ENCODE assay signal across 8 mouse cellular contexts in the genomic region with DNA sequence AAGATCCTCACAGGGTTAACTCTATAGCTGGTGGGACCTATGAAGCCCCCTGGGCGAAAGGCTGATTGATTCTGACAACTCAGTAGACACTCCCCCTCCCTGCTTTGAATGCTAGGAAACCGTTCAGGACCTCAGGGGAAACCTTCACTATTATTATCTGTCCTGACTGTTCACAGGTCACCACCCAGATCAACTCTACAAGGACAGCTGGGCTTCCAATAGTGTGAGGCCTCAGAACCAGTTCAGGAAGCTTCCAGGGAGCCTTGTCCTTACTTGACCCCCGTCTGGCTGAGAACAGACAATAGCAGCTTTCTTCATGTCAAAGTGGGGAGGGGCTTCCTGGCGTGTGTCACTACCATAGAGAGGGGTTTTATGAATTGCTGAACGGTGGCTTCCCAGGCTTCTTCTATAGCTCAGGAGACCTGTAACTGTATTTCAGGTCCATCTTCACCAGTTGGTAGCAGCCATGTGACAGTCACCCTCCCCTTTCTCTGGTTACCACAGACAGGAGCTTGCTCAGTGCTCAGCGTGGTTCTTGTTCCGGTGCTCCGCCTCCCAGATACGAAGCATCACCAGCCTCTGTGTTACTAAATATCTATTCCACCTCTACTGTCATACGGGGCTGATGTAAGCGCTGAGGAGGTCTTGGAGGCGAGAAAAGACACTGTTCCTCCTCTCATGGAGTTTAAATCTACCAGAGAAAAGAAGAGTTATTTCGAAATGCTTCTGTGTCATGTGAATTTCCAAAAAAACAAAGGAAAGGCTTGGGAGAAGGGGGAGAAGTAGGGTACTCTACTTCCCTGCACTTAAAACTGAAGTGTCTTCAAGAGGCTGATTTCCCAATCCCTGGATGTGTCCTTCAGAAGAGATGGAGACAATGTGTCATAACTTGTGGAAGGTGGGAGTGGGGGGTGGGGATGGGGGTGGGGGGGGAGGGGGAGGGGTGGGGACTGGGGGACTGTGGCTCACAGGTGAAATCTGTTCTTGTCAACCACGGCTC.
DNase-seq lines count a peak whose midpoint lies in the region; ATAC-seq and TF ChIP-seq lines count a peak whose summit lies in the region.

No protein-coding gene starts in this region.

- no peak for ATAC-seq in embryonic facial prominence, embryonic 15.5 days (ENCODE audit: insufficient number of reproducible peaks, low FRiP score, low TSS enrichment, low read depth)

- H3K9me3 ChIP-seq in MEL (replicated peaks; ENCODE audit: insufficient read depth, low read length): no peaks in the 10 kb centered on the region
- H3K9me3 ChIP-seq in embryonic facial prominence, embryonic 15.5 days (replicated peaks): no peaks in the 10 kb centered on the region
- H3K9me3 ChIP-seq in midbrain, embryonic 10.5 days (replicated peaks): no peaks in the 10 kb centered on the region; the same call in 1 of the 2 replicates

- no peaks in the 10 kb centered on the region for H3K27me3 ChIP-seq in MEL (ENCODE audit: control insufficient read depth in 1 of 2, insufficient read depth in 2 of 2, low read length in 2 of 2)
- H3K27me3 ChIP-seq in embryonic facial prominence, embryonic 15.5 days: no peaks in the 10 kb centered on the region
- H3K27me3 ChIP-seq in midbrain, embryonic 10.5 days (ENCODE audit: low read depth, poor library complexity, severe bottlenecking): no peaks in the 10 kb centered on the region
- H3K27me3 ChIP-seq in splenic B cell, adult 2 months (ENCODE audit: control insufficient read depth, insufficient read depth, low read length, poor library complexity, severe bottlenecking): no peaks in the 10 kb centered on the region

- TF ChIP-seq POLR2A in MEL (IDR thresholded peaks at IDR 0.05; ENCODE audit: control insufficient read depth in 1 of 2, insufficient read depth in 1 of 2, low read depth in 1 of 2, low read length in 2 of 2, poor library complexity in 1 of 2): peak; percentile 47 to 63; a peak in 2 of 4 replicates

- H3K4me1 ChIP-seq in MEL (ENCODE audit: control insufficient read depth in 1 of 2, insufficient read depth in 2 of 2, low read length in 2 of 2): peaks cover 0 to 7% of the 10 kb centered on the region in 2 experiments; a peak in 2 of 4 replicates
- H3K4me1 ChIP-seq in embryonic facial prominence, embryonic 15.5 days: peaks cover 20% of the 10 kb centered on the region
- peaks cover 18% of the 10 kb centered on the region for H3K4me1 ChIP-seq in midbrain, embryonic 10.5 days

- TF ChIP-seq EP300 in MEL (IDR thresholded peaks at IDR 0.05; ENCODE audit: low read depth in 1 of 2, low read length in 2 of 2): peak; percentile 6 to 21; a peak in 1 of 4 replicates

- H3K4me2 ChIP-seq in embryonic facial prominence, embryonic 15.5 days (replicated peaks): peak overlapping the region; percentile 43

- peak overlapping the region; percentile 54 for H3K27ac ChIP-seq in MEL (ENCODE audit: control insufficient read depth, low read depth, low read length)
- no peak overlapping the region for H3K27ac ChIP-seq in embryonic facial prominence, embryonic 15.5 days (replicated peaks)
- H3K27ac ChIP-seq in left cerebral cortex, adult 2 months: 0 out of 2 replicates have a peak overlapping the region, but pooled peaks have one; percentile 3
- H3K27ac ChIP-seq in midbrain, embryonic 10.5 days (replicated peaks): peak overlapping the region; percentile 24

- intact Hi-C loops in heart, postnatal 36 days (cut with DNase I): loop anchor here (2.0 kb wide), 1 partner anchor 15 kb away; no protein-coding TSS in a partner anchor
- intact Hi-C loops in left cerebral cortex, adult 2 months (cut with DNase I): no loop called here

- no peak for TF ChIP-seq RAD21 in MEL (IDR thresholded peaks at IDR 0.05; ENCODE audit: low read depth, low read length)

- H3K9ac ChIP-seq in MEL (ENCODE audit: control insufficient read depth, low read depth, low read length, poor library complexity, severe bottlenecking): peak overlapping the region; percentile 65
- H3K9ac ChIP-seq in embryonic facial prominence, embryonic 15.5 days: no peak overlapping the region

- no peak for TF ChIP-seq CTCF in MEL (IDR thresholded peaks at IDR 0.05 in 2 of 3, conservative IDR thresholded peaks at IDR 0.05 in 1 of 3; ENCODE audit: control insufficient read depth in 1 of 3, insufficient read depth in 1 of 3, low read depth in 2 of 3, low read length in 3 of 3, poor library complexity in 1 of 3, severe bottlenecking in 1 of 3)
- no peak for TF ChIP-seq CTCF in left cerebral cortex, adult 2 months (IDR thresholded peaks at IDR 0.05)

- no peaks in the 10 kb centered on the region for H3K79me2 ChIP-seq in MEL (ENCODE audit: control insufficient read depth, insufficient read depth, low read length, poor library complexity)

- DNase-seq in 416B (ENCODE audit: low read depth) (peak; percentile 91), MEL (ENCODE audit: low read depth, low spot score) (peak; percentile 84)
- DNase-seq in heart, postnatal 36 days: peak; percentile 51 to 54
- peak; percentile 24 to 31 for DNase-seq in left cerebral cortex, adult 2 months (ENCODE audit: extremely low spot score in 1 of 2, low spot score in 2 of 2)
- peak; percentile 31 for DNase-seq in midbrain, embryonic 10.5 days (ENCODE audit: low spot score)
- DNase-seq in splenic B cell, adult 2 months (ENCODE audit: low read depth, low spot score): peak; percentile 75
- DNase-seq in urinary bladder, adult 18-20 months (ENCODE audit: low spot score in 2 of 2): no peak

- 21% methylated on average over 14 of the region's 14 CpGs for WGBS in embryonic facial prominence, embryonic 15.5 days
- 38% methylated on average over 14 of the region's 14 CpGs for WGBS in midbrain, embryonic 10.5 days

- peak overlapping the region; percentile 51 to 62 for H3K4me3 ChIP-seq in MEL (ENCODE audit: control insufficient read depth in 1 of 2, insufficient read depth in 1 of 2, low read depth in 2 of 2, low read length in 2 of 2)
- no peak overlapping the region for H3K4me3 ChIP-seq in embryonic facial prominence, embryonic 15.5 days (replicated peaks)
- peak overlapping the region; percentile 21 for H3K4me3 ChIP-seq in left cerebral cortex, adult 2 months
- peak overlapping the region; percentile 23; the same call in 1 of the 2 replicates for H3K4me3 ChIP-seq in midbrain, embryonic 10.5 days

- no peaks in the 10 kb centered on the region for H3K36me3 ChIP-seq in MEL (ENCODE audit: control insufficient read depth in 1 of 2, insufficient read depth in 2 of 2, low read length in 2 of 2)
- H3K36me3 ChIP-seq in embryonic facial prominence, embryonic 15.5 days: no peaks in the 10 kb centered on the region
- no peaks in the 10 kb centered on the region for H3K36me3 ChIP-seq in midbrain, embryonic 10.5 days
- H3K36me3 ChIP-seq in splenic B cell, adult 2 months (ENCODE audit: control insufficient read depth, insufficient read depth, low read length, poor library complexity, severe bottlenecking): no peaks in the 10 kb centered on the region

TF ChIP-seq in MEL, 35 proteins besides CTCF, POLR2A, EP300 and RAD21:
- TF ChIP-seq NRF1 (IDR thresholded peaks at IDR 0.05; ENCODE audit: insufficient read depth, low read depth, low read length, poor library complexity, severe bottlenecking) (peak; percentile 50), ETS1 (IDR thresholded peaks at IDR 0.05; ENCODE audit: low read depth, low read length) (no peak), MEF2A (IDR thresholded peaks at IDR 0.05; ENCODE audit: extremely low read depth, insufficient replicate concordance, low read depth, low read length, poor library complexity, severe bottlenecking) (no peak), MAZ (IDR thresholded peaks at IDR 0.05; ENCODE audit: low read depth, low read length) (no peak), JUND (IDR thresholded peaks at IDR 0.05; ENCODE audit: low read depth, low read length) (no peak), SIN3A (IDR thresholded peaks at IDR 0.05; ENCODE audit: low read length) (peak; percentile 67), CHD2 (IDR thresholded peaks at IDR 0.05; ENCODE audit: low read length) (no peak), KAT2A (conservative IDR thresholded peaks at IDR 0.05; ENCODE audit: low read depth, low read length) (no peak), USF1 (IDR thresholded peaks at IDR 0.05; ENCODE audit: low read depth, low read length) (peak; percentile 65), ELF1 (IDR thresholded peaks at IDR 0.05; ENCODE audit: low read depth, low read length) (no peak), HCFC1 (IDR thresholded peaks at IDR 0.05; ENCODE audit: low read depth, low read length) (0 out of 2 replicates have a peak, but pooled peaks have one; percentile 14), NELFE (IDR thresholded peaks at IDR 0.05; ENCODE audit: low read depth, low read length) (peak; percentile 51), MAX (IDR thresholded peaks at IDR 0.05; ENCODE audit: low read length) (peak; percentile 83), MXI1 (IDR thresholded peaks at IDR 0.05; ENCODE audit: low read depth, low read length) (peak; percentile 94), TBP (IDR thresholded peaks at IDR 0.05; ENCODE audit: low read depth, low read length) (peak; percentile 56; the same call in 1 of the 2 replicates), TCF12 (IDR thresholded peaks at IDR 0.05; ENCODE audit: low read depth, low read length) (peak; percentile 22; the same call in 1 of the 2 replicates), MYC (IDR thresholded peaks at IDR 0.05; ENCODE audit: low read depth, low read length) (peak; percentile 59; the same call in 1 of the 2 replicates)

Comparison
In these comparisons a context has a peak if more than half of its experiments do, and no peak if none do; other contexts are left out.
1. DNase-seq: peak in 416B (single experiment), MEL (single experiment), heart, postnatal 36 days (2 of 2), left cerebral cortex, adult 2 months (2 of 2), midbrain, embryonic 10.5 days (single experiment) and splenic B cell, adult 2 months (single experiment); none in urinary bladder, adult 18-20 months (0 of 2).